Mouse (Mus musculus) granulocyte monocyte progenitor cell, adult 5-6 weeks (primary cell): ENCODE data around the gene Cyth1. TPM values are rescaled to one million over a fixed set of nuclear protein-coding genes. Genes with fewer than 3 reads are reported as not detected.

Experiments
- ATAC-seq: replicated peaks from 2 replicates; pipeline ENCODE4 v1.8.0; 2016; ENCODE audit warnings: mild to moderate bottlenecking, moderate TSS enrichment, inconsistent platforms; ENCODE audit not compliant: poor library complexity, severe bottlenecking
- total RNA-seq, 2 experiments: library from RNA; stranded (forward) in 1 of 2; stranded (reverse) in 1 of 2; fragments of 200-712, 200-1000 nt in 1 of 2; fragments of >200 nt in 1 of 2; fragmentation: Nextera tagmentation in 1 of 2; gene quantifications; 2 replicates each; pipeline ENCODE4 v1.2.3; 2014 to 2017

Gene Cyth1
- total RNA-seq, 2 experiments from 2014 or later = 24.9 to 38.6 TPM

DNA sequence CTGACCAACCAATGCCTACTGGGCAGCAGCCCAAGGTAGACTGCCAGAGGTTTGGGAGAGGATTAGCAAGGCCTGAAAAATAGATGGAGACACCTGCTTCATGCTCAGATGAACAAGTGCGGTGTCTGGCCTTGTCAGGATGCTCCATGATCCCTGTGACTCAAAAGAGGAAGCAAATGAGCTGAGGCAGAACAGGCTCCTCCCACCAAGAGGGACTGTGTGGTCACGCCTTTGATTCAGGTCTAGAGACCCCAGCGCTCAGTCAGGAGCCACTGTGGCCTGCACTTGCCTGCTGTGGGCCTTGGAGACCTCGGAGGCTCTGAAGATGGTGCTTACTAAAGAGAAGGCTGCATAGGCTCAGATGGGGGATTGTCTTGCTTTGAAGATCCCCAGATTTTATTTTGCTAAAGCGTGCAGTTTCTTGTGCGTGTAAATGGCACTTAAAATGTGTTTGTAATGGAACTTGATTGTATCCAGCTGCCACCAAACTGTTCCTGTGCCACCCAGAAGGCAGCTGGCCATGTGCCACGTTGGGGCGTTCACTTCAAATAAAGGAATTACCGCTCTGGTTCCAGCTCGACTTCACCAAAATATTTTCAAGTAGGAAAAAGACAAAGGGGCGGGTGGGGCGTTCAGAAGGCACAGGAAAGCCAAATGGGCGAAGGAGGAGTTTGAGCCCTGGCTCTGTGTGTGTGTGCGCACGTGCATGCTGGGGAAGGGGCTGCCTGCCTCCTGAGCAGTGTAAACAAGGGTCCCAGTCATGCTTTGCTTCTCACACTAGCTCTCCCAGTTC is 6.0 kb upstream of the Cyth1 start:
- peak; percentile 92 for ATAC-seq

DNA sequence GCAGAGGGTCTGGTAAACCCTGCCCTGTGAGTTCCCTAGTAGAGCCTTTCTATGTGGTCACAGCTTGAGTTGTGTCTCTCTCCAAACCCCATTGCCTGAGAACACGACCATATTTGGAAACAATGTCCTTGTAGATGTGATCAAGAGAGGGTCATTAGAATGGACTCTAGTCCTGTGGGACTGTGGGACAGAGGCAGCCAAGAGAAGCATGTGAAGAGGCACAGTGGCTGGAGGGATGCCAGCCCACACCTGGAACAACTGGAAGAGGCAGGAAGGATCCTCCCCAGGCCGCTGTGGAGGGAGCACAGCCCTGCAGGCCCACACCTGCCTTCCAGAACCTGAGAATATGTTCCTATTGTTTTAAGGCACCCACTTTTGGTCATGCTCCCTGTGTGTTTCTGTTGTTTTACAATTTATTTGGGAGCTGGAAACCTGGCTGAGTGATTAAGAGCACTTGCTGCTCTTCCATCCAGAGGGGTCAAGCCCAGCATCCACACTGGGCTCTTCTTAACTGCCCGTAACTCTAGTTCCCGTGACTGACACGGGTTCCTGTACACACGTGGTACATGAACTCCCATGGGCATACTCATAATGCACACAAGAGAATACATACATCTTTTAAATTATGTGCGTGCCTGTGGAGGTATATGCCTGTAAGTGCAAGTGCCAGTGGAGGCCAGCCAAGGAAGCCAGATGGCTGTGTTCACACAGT is 5.2 kb upstream of the Cyth1 start:
- ATAC-seq = no peak

DNA sequence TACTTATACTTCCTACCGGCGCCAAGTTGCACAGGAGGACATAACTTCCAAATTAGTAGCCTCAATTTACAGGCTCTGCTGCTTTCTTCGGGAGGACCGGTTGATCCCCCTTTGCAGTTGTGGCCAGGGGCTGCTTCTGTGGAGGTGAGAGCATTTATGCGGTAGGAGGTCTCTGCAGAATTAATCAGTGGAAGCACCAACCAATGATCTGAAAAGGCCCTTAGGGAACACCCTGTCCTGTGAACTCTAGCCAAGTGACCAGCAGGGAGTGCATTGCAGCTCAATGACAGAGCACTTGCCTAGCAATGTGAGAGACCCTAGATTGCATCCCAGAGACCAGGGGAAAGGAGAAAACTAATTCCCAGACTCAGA is 606 bp upstream of the Cyth1 start:
- ATAC-seq = no peak

DNA sequence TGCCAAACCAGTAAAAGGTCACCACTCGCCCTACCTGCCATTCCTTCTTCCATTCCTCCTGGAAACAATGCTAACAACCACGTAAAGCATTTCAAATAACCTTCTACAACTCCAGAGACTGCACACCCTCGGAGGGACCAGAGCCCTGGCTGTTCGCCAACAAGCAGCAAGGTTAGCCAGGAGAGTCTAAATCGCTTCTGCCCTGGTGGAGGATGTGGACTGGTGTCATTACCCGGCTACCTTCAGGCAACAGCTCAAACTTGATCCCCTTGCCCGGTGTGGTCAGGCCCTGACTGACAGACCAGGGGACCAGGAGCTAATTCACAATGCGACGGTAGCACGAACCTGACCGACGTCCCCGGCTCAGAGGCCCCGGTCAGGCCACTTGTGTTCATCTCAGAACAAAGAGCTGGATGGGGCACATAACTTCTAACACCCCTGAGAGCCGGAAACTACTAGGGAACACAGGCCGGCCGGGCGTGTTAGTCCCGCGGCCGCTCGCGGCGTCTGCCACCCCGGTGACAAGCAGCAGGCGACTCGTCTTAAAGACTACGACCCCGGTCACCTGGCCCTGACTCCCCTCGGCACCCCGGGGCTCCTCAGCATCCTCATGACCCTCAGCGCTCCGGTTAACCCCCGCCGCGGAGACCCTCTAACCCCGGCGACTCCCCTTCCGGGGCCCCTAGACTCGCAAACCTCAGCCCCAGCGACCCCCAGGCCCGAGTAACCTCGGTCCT is 865 bp downstream of the Cyth1 start:
- ATAC-seq = 0 out of 2 replicates have a peak, but pooled peaks have one; percentile 13

DNA sequence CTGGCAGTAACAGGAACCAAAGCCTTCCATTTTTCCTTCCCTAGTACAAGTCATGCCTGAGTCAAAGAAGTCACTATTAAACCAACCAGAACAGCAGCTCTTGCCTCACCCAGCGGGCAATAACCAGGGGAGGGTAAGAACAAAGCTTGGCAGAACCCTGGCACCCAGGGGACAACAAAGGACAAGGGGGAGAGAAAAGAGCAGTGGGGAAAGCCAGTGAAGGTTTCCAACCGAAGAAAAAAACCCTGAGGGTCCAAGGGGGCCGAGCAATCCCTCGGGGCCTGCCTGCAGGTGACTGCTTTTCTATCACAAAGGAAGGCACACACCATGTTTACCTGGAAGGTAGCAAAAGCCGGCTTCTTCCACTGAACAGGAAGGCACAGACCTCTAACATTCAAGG is 1.7 kb downstream of the Cyth1 start:
- no peak for ATAC-seq

DNA sequence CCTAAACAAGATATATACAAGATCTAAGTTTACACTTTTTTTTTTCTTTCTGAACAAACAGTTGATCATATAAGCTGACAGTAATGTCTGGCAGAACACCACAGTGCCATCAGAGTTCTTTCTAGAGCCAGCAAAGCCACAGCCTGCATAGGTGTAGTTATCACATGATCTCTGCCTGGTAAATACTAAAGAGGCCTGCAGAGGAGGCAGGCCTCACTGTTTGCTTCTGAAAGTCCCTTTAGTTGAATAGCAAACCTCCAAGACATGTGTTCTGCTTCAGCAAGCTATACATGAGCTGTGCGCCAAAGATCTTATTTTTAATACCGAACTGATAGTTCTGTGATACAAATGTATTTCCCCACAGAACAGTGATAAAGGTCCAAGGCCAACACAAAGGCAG is 3.3 kb downstream of the Cyth1 start:
- no peak for ATAC-seq

DNA sequence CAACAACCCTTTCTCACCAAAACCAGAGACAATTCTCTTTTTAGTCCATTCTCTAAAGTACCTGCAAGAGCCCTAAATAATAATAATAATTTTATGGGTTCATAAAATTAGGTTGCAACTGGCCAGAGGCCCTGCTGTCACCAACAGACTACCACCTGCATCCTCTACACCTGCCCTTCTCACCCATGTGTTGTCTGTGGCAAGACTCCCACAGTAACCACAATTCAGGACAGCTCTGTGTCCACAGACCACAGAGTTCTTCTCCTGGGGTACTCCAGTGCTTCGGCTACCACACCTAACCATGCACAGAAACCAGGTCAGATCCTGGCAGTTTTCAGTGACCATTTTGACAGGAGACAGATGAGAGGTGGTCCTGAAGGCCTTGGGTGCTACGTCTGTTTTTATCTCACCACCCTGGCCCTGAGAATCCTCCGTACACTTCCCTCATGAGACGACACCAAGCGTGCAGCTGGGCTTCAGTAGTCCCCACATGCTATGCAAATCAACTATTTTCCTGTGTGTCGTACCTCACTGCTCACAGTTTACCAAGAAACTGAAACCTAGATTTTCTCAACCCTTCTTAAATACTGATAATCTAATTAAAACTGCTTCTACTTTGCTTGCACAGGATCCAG is 4.6 kb downstream of the Cyth1 start:
- ATAC-seq = no peak

DNA sequence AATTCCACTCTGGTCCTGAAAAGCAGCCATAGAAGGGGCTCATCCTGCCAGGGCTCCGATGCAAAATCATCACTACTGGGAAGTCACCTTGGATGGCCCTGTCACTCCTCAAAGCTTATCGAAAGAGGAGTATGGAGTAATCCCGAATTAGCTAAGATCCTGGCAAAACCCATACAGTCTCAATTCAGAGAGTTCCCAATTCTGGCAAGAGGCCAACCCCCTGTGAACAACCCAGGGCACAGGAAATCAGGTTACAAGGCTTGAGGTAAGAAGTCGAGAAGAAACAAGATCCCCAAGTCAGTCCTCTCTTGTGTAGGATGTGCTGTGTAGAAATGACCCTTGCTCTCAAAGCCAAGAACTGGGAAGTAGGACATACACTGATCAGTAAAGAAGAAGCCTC is 5.9 kb downstream of the Cyth1 start:
- ATAC-seq = no peak

DNA sequence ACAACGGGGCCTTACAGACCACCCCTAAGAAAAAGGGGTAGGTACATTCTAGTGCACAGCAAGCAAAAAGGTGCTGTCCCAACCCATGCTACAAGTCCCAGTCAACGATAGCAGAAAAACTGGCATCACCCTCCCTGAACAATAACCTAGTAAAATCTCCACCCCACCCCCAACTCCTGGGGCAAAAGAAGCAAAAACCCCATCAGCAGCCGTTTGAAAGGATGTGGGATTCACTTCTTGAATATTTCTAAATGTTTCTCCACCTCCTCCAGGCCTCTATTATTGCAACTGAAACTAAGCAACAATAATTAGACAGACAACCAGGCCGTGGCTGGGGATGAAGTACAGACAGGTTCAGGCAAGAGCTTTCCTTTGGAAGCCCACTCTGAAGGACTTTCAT is 8.0 kb downstream of the Cyth1 start:
- peak; percentile 22; the same call in 1 of the 2 replicates for ATAC-seq

DNA sequence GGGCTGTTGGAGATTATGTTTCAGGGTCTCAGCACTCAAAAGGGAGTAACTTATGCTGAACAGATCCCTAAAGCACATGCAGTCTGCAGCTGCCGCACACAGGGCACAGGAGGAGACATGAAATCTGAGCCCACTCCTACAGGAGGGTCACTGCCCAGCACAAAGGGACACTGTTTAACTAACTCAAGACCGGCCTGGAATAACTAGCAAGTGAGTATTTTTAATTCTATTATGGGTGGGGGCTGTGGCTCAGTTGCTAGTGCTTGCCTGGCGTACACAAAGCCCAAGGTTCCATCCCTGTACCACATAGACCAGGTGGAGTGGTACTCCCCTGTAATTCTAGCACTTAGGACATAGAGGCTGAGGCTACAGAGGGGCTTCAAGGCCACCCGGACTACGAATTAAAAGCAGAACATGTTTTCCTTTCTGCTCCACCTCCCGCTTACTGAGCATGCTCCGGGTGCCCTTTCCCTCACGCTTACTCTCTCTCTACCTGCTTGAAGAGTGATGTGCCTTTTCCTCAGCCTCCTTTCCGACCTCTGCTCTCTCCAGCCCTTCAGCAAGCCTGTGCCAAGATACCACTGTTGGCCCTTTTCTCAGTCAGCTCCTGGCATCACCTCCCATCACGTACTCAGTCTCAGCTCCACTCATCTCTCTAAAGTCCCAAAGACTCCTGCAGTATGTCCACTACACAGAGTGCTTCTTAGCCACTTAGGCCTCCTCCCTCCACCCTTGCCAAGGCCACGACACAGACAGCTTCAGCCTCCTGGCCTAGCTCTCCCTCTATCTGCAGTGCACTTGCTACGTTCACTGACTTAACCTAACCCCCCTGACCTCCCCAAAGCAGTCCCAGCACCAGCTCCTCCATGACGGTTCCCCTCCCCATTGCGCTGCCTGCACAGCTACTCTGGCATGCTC is 8.9 kb downstream of the Cyth1 start:
- no peak for ATAC-seq

DNA sequence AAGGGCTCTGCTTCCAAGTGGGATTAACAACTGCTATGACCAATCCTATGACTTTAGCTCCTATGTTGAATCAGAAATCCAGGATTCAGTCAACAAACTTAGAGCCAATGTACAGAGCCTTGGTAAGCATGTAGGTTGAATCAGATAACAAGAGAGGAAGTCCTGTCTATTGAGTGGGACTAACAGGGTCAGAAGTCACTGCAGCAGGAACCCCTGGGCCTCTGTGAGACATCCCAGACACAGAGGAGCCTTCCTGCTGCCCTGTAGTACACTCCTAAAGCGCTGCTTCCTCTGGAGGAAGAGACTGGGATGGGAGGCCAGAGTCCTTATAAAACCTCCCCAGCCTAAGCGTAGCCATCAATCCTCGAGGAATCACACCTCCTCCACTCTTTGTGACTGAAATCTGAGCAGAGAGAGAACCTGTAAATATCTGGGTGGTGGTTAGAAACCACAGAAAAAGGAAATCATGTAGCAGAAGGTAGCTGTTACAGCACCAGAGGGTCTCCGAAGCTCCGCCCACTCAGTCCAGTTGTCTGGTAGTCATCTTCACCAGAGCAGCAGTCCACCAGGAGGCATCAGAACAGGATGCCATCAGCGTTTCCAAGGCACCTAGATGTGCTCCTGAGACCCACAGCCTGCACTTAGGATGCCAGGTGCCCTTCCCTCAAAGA is 11.7 kb downstream of the Cyth1 start:
- ATAC-seq = peak; percentile 53

DNA sequence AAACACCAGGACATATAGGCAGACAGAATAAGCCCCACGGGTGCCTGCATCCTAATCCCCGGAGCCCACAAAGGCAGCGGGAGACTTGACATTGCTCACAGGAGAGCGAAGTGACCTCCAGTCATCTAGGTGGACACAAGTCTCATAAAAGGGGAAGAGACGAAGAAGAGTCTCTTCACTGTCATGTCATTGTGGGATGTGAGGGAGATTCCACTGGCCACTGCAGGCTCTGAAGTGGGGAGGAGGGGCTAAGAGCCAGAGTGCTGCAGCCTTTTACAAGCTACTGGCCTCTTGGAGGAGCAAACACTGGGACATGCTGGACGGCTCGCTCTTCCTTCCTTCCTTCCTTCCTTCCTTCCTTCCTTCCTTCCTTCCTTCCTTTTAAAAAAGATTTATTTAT is 13.5 kb downstream of the Cyth1 start:
- ATAC-seq = peak; percentile 26; the same call in 1 of the 2 replicates

DNA sequence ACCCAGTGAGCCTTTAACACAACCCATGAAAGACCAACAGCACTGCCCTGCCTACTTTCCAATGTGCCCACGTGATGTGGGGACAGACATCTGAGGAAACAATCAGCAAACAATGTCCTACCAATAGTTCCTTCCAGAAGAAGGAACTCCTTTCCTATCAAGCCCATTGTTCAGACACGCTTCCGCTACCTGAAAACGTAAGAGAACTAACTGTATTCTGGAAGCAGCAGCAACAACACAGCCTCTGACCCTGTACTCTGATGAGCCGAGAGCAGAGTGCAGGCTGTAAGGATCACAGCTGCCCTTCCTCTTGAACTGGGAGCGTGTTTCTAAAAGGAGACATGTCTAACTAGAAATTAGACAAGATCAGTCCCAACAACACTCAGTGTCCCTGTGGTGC is 13.9 kb downstream of the Cyth1 start:
- ATAC-seq = no peak

DNA sequence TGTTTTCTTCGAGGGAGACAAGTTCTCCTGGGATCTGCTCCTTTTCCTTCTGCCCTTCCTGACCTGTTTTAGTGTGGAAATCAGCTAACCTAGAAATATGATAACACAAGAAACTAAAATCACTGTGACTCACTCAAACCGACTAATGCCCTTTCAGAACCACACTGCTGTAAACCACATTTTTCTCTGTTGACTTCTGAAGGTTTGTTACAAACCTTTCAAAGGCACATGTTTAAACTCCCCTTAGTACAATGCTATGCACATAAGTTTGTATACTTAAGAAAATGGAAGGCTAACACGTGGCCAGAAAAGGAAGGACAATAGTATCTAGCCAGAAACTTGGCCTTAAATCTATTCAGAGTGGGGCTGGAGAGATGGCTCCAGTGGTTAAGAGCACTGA is 14.5 kb downstream of the Cyth1 start:
- no peak for ATAC-seq

DNA sequence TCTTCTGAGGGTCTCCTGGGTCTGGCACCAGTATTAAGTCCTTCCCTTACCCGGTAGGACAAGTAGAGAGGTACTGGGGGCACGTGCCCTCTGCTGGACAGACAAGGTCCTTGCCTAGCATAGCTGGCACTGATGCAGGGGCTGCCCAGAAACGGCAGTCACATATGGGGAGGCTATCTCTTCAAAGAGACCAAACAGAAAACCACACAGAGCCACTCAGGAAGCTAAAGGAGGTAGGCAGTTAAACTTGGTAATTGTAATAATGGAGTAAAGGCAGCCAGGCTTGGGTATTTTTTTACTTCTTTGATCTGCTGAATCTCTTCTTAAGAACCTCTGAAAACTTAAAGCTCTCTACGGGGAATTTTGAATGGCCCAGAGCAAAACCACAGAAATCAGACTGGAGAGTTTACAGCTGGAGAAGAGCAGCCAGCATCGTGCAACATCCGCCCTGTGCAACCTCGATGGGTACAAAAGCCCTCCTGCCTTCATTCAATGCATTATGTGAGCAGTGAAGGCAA is 16.0 kb downstream of the Cyth1 start:
- peak; percentile 72 for ATAC-seq

DNA sequence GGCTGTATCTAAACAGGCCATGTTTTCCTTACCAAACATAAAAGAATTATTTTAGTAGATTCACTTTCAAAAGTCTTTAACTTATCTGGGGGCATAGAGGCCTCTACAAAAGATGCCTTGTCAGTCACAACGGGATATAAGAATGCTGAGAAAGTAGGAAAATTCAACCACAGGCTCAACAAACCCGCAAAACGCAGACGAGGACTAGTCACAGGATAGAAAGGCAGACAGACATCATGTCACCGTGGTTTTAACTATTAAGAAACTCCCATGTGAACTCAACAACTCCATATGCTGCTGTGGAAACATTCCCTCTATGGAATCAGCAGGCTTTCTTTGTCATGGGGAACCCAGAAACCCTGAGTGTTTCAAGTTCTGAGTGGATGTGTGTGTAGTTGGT is 18.5 kb downstream of the Cyth1 start:
- ATAC-seq = no peak

DNA sequence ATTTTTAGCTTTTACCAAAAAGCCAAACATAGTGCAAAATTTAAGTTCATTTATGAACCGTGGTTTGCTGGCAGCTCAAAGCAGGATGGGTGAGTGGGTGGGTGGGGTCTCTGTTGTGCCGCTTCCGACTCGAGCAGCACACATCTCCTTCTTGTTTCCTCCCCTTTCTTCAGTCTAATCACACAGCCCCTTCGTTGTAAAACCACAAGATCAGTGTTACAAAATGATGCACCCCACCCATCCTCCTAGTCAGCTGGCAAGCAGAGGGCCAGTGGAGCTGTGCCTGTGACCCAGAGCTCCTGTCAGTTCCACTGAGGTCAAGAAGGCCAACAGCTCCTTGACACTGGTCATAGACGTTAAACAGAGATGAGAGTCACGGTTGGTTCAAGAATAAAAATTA is 20.7 kb downstream of the Cyth1 start:
- peak; percentile 82 for ATAC-seq

DNA sequence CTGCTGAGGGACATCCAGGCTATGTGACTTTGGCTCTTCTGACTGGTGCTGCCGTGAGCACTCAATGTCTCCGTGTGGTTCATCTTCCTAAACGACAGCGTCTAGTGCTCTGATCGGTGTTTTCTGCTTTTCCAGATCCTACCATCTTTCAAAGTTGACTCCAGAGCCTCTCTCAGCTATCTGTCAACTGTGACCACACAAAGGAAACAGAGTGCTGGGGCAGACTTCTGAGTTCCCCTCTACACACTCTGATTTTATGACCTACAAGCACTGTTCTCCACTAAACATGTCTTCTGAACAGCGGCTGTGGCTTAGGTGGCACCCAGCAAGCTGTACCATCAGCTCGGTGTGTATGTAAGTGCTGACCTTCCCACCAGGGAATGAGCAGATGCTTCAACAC is 21.5 kb downstream of the Cyth1 start:
- ATAC-seq = no peak

DNA sequence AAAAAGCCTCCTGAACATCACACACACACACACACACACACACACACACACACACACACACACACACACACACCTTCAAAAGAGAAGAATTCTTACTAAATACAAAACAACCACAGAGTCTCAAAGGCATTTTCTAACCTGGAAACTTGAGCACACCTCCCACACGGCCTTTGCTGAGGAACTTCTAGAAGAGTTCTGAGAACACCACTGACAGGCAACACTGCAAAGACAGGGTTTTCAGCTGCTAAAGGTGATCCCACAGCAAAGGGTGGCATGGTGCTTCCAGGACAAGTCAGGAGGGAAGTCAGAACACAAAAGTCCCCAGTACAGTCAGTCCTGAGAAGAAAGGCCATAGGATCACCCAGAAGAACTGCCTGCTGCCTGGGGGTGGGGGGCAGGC is 22.5 kb downstream of the Cyth1 start:
- no peak for ATAC-seq
